Mouse (Mus musculus) neural tube, embryonic 14.5 days (tissue): ENCODE measurements at regions not wholly inside any gene's neighbourhood (a gene's known extent, or its start where the extent isn't known, plus 50 kb on each side); places are given as distances from the start of the nearest gene placed in this dataset.

Source experiments
- ATAC-seq: fragments of 200-750 bp; cut with Nextera tagmentation; 2 replicates; pipeline ENCODE4 v1.8.0; 2017; ENCODE audit warnings: low read depth, mild to moderate bottlenecking, moderate TSS enrichment, moderate library complexity
- H3K27ac ChIP-seq: fragments of 300-500 bp; sonication (generic); 2 replicates; pipeline ENCODE4 v1.5.1; 2014; ENCODE audit warnings: low read depth, mild to moderate bottlenecking, control low read depth, low read length, moderate library complexity, mixed read lengths
- H3K27me3 ChIP-seq: fragments of 300-500 bp; sonication (generic); 2 replicates; pipeline ENCODE4 v1.6.1; 2014; ENCODE audit warnings: low read length; ENCODE audit not compliant: control insufficient read depth, insufficient read depth
- H3K36me3 ChIP-seq: fragments of 300-500 bp; sonication (generic); 2 replicates; pipeline ENCODE4 v1.6.1; 2014; ENCODE audit warnings: low read length, mixed read lengths; ENCODE audit not compliant: control insufficient read depth, insufficient read depth
- H3K4me1 ChIP-seq: fragments of 300-500 bp; sonication (generic); 2 replicates; pipeline ENCODE4 v1.6.1; 2014; ENCODE audit warnings: low read length; ENCODE audit not compliant: control insufficient read depth, insufficient read depth
- H3K4me2 ChIP-seq: fragments of 300-500 bp; sonication (generic); 2 replicates; pipeline ENCODE4 v1.6.1; 2014; ENCODE audit warnings: mild to moderate bottlenecking, low read depth, low read length, control low read depth
- H3K4me3 ChIP-seq: fragments of 300-500 bp; sonication (generic); 2 replicates; pipeline ENCODE4 v1.5.1; 2014; ENCODE audit warnings: low read depth, low read length, control low read depth, mixed read lengths
- H3K9ac ChIP-seq: fragments of 300-500 bp; sonication (generic); replicated peaks from 2 replicates; pipeline ENCODE4 v1.6.1; 2014; ENCODE audit warnings: low read depth, mild to moderate bottlenecking, control low read depth, low read length, mixed read lengths
- H3K9me3 ChIP-seq: fragments of 300-500 bp; sonication (generic); 2 replicates; pipeline ENCODE4 v1.6.1; 2016; ENCODE audit warnings: low read length; ENCODE audit not compliant: control insufficient read depth
- WGBS: fragments of 180-500 bp; shearing (Covaris S2); extraction: QIAGEN DNeasy Blood & Tissue Kit; methylation state at CpG from one replicate; pipeline ENCODE4 v1.1.7; 2014; 5-methylcytosine and 5-hydroxymethylcytosine counted together

DNA sequence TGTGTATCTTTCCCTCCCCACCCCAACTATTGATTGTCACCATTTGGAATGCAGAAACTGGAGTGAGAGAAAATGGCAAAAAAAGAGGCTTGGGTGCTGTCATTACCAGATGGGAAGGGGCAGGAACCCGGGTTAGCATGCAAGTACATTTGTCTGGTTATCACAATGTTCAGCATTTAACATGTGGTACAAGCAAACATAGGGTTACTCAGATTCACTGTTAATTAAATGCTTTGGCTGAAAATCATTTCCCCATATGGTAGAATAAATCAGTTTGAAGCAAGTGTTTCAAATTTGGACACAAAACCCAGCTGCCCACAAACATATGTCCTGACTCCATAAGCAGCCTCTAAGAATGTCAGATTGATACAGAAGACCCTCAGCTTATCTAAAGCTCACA lies 208.6 kb upstream of the Megf9 start:
- no peak for ATAC-seq
- 62% methylated on average over 1 of the region's 1 CpGs for WGBS
- H3K27me3 ChIP-seq: no peaks in the 10 kb centered on the region
- H3K9ac ChIP-seq: no peak overlapping the region
- no peak overlapping the region for H3K4me3 ChIP-seq
- H3K4me1 ChIP-seq: no peaks in the 10 kb centered on the region
- H3K4me2 ChIP-seq: no peak overlapping the region
- H3K9me3 ChIP-seq: no peaks in the 10 kb centered on the region
- H3K27ac ChIP-seq: no peak overlapping the region
- no peaks in the 10 kb centered on the region for H3K36me3 ChIP-seq

DNA sequence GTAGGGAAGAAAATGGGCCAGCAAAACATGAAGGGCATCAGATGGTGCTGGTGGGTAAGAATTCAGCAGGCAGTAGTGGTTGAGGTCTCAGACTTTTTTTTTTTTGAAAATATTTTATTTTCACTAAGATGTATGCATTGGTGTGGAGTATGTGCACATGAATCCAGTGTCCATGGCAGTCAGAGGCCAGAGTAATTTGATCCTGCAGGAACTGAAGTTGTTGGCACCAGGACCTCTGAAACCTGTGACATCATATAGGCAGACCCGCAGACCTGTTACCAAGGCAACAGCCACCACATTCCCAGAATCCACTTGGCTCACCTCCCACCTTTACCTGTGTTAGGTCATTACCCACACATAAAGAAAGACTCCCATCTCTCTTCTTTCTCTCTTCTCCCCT lies 207.2 kb upstream of the Megf9 start:
- Histone ChIP-seq H3K27me3 (no peaks in the 10 kb centered on the region), H3K27ac (no peak overlapping the region), H3K4me3 (no peak overlapping the region), H3K9ac (no peak overlapping the region), H3K4me2 (no peak overlapping the region), H3K4me1 (no peaks in the 10 kb centered on the region), H3K36me3 (no peaks in the 10 kb centered on the region), H3K9me3 (no peaks in the 10 kb centered on the region)
- WGBS: 82% methylated on average over 1 of the region's 1 CpGs
- ATAC-seq: no peak

DNA sequence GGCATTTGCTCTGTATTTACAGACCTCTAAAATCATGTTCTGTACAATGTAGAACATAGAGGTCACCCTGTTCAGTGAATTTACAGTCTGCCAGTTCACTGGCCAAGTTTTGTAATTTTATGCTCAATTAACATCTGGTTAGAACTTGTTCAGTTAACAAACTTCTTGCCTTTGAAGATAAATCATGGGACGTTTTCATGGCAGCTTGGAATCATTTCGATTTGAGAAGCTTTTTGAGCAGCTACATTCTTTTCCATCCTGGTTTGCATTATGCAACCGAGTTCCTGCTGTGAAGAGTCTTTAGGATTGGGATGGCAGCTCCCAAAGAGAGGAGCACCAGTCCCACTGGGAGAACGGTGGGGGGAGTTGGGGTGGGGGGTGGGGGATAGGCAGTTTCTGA lies 206.3 kb upstream of the Megf9 start:
- H3K27me3 ChIP-seq: no peaks in the 10 kb centered on the region
- H3K4me3 ChIP-seq: no peak overlapping the region
- H3K4me1 ChIP-seq: no peaks in the 10 kb centered on the region
- H3K36me3 ChIP-seq: no peaks in the 10 kb centered on the region
- H3K9ac ChIP-seq: no peak overlapping the region
- H3K9me3 ChIP-seq: no peaks in the 10 kb centered on the region
- H3K4me2 ChIP-seq: no peak overlapping the region
- ATAC-seq: no peak
- WGBS: 9% methylated on average over 4 of the region's 4 CpGs
- H3K27ac ChIP-seq: no peak overlapping the region

DNA sequence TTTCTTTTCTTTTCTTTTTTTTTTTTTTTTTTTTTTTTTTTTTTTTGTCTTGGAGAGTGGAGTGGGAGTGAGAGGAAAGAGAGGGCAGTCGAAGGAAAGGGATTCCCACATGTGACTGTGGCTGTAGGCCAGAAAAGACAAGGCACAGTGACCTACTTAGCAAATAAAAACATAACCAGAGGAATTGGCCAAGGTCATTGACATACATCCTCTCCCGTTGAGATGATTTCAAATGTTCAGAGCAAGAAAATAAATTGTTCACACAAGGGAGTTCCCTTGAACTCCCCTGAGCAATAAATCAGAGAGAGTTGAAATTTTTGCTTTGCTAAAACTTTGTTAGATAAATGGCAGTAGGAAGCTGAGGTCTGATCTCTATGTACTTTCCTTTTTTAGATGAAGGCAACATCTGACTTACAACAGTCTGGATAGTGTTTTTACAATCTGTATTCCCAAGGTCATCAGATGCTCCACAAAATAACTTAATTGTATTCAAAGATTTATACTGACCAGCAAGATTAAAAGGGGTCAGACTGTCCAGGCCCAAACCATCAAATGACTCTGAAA lies 174.4 kb upstream of the Megf9 start:
- H3K9me3 ChIP-seq: no peaks in the 10 kb centered on the region
- 52% methylated on average over 2 of the region's 2 CpGs for WGBS
- H3K4me2 ChIP-seq: no peak overlapping the region

DNA sequence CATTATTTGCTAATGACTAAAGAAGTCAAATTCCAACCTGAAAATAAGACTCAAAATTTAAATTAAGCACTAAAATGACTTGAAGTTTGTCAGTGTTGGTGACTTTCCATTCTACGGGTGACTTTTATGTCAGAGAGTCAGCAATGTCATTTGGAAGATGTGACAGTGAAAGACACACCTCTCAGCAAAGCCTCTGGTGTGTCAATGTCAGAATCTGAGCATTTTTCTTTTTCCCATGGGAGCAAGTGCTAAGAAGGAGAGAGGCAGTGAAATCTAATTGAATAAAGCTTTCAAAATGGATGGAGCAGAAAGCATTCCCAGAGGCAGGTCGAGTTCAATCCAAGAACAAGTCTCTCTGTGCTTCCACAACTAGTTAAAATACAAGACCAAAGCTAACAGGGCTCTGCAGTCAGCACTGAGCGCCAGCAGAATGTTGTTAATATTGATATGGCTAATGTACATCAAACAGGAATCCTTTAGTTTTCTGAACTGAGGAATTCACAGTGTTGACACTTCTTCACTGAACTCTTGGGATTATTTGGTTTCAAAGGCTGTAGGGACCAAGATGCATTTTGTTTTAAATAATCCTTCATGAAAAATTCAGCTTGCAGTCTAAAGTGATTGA lies 170.4 kb upstream of the Megf9 start:
- no peak overlapping the region for H3K27ac ChIP-seq
- H3K36me3 ChIP-seq: no peaks in the 10 kb centered on the region
- H3K9ac ChIP-seq: no peak overlapping the region
- H3K27me3 ChIP-seq: no peaks in the 10 kb centered on the region
- no peak overlapping the region for H3K4me2 ChIP-seq
- H3K9me3 ChIP-seq: no peaks in the 10 kb centered on the region
- no peaks in the 10 kb centered on the region for H3K4me1 ChIP-seq
- 79% methylated on average over 3 of the region's 3 CpGs for WGBS
- H3K4me3 ChIP-seq: no peak overlapping the region
- ATAC-seq: no peak

More for the DNA sequence above, 174.4 kb upstream of the Megf9 start:
- Histone ChIP-seq H3K4me3 (no peak overlapping the region), H3K36me3 (no peaks in the 10 kb centered on the region), H3K27me3 (no peaks in the 10 kb centered on the region), H3K9ac (no peak overlapping the region), H3K27ac (no peak overlapping the region), H3K4me1 (no peaks in the 10 kb centered on the region)
- ATAC-seq: no peak

DNA sequence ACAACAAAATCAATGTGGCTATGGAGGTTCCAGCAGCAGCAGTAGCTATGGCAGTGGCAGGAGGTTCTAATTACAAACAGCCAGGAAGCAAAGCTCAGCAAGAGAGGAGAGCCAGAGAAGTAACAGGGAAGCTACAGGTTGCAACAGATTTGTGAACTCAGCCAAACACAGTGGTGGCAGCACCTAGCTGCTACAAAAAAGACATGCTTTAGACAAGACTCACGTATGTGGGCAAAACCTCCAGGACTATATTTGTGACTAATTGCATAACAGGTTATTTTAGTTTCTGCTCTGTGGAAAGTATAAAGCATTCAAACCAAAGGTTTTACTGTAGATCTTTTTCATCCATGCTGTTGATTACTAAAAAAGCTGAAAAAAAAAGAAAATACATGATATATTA lies 166.1 kb upstream of the Megf9 start:
- no peak overlapping the region for H3K9ac ChIP-seq
- no peak for ATAC-seq
- no peak overlapping the region for H3K4me2 ChIP-seq
- H3K27me3 ChIP-seq: no peaks in the 10 kb centered on the region
- H3K9me3 ChIP-seq: no peaks in the 10 kb centered on the region
- H3K27ac ChIP-seq: no peak overlapping the region
- no peaks in the 10 kb centered on the region for H3K36me3 ChIP-seq
- no peaks in the 10 kb centered on the region for H3K4me1 ChIP-seq
- no peak overlapping the region for H3K4me3 ChIP-seq
- WGBS: 95% methylated on average over 1 of the region's 1 CpGs

DNA sequence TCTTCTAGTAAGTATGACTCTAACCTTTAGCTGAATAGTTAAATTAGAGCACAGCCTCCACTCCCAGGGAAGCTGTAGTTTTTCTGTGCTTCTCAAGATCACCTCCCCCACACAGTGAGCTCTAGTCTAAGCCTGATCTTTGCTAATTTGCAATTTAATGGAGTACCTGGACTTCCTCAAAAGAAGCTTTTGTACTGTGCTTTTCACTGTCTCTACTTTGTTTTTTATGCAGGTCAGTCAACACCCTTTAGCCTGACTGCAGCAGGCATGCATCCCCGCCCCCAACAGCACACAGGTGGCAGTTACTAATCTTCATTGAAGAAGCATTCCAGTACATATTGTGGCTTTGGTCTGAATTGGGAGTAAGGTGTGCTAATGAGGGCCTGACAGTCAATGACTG lies 129.4 kb upstream of the Megf9 start:
- H3K27me3 ChIP-seq: no peaks in the 10 kb centered on the region
- no peaks in the 10 kb centered on the region for H3K4me1 ChIP-seq
- no peak overlapping the region for H3K4me3 ChIP-seq
- H3K27ac ChIP-seq: no peak overlapping the region
- no peak overlapping the region for H3K4me2 ChIP-seq
- ATAC-seq: no peak
- H3K9me3 ChIP-seq: no peaks in the 10 kb centered on the region
- no peaks in the 10 kb centered on the region for H3K36me3 ChIP-seq
- H3K9ac ChIP-seq: no peak overlapping the region
- 87% methylated on average over 1 of the region's 1 CpGs for WGBS

DNA sequence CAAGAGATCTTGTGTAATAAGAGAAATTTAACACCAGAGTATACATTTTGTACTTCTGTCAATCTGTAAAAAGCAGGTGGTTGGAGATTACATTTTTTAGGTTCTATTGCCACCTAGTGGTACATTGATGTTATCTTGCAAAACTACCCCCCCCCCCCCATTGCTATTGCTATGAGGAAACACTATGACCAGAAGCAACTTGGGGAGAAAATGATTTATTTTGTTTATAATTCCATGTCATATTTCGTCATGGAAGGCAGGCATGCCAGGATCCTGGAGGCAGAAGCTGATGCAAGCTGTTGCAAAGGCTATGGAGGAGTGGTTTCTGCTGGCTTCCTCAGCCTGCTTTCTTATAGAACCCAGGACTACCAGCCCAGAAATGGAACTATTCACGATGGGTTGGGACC lies 86.6 kb upstream of the Megf9 start:
- H3K9me3 ChIP-seq: no peaks in the 10 kb centered on the region
- ATAC-seq: no peak
- H3K27me3 ChIP-seq: no peaks in the 10 kb centered on the region
- no peak overlapping the region for H3K27ac ChIP-seq
- no peak overlapping the region for H3K4me3 ChIP-seq
- H3K4me1 ChIP-seq: no peaks in the 10 kb centered on the region
- H3K36me3 ChIP-seq: no peaks in the 10 kb centered on the region
- no peak overlapping the region for H3K9ac ChIP-seq
- H3K4me2 ChIP-seq: no peak overlapping the region
- 41% methylated on average over 2 of the region's 2 CpGs for WGBS

DNA sequence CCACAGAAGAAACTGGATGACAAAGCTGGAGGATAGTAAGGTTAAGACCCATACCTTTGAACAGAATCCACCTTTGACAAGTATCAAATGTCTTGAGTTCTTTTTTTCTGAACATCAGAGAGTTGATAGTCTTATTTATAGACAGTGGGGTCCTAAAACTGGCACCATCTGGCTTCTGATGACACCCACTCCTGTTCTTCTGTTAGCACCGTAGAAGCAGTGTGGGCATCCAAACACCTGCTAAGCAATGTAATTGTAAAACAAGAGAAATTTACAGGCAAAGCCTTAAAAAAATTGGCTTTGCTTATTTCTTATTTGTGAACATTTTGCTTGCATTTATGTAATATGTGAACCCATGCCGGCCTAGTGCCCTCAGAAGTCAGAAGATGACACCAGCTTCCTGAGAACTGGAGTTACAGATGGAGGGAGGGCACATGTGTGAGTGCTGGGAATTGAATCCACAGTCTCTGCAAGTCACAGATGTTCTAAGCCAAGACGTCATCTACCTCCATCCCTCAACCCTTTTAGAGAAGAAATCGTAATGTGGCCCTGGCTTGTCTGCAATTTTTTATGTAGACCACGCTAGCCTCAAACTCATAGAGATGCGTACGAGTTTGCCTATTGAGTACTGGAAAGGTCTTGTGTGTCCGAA lies 85.0 kb upstream of the Megf9 start:
- no peak overlapping the region for H3K27ac ChIP-seq
- 93% methylated on average over 8 of the region's 8 CpGs for WGBS
- ATAC-seq: no peak
- no peaks in the 10 kb centered on the region for H3K27me3 ChIP-seq
- H3K4me2 ChIP-seq: no peak overlapping the region
- no peak overlapping the region for H3K9ac ChIP-seq
- H3K9me3 ChIP-seq: no peaks in the 10 kb centered on the region
- H3K36me3 ChIP-seq: no peaks in the 10 kb centered on the region
- no peaks in the 10 kb centered on the region for H3K4me1 ChIP-seq
- no peak overlapping the region for H3K4me3 ChIP-seq
